Mouse (Mus musculus): ENCODE data around the gene Hic1. TPM values are rescaled to one million over a fixed set of nuclear protein-coding genes. Genes with fewer than 3 reads are reported as not detected.

Gene Hic1
- 9.9 and 13.4 TPM in 2 replicates for polyA plus RNA-seq (2015; fragmentation: Nextera tagmentation; extraction: Ambion mirVana)

- DNase-seq (ENCODE audit: low spot score) (peak; percentile 40), ATAC-seq (no peak)
- H3K36me3 ChIP-seq (ENCODE audit: insufficient read depth, low read length): no peaks in the 10 kb centered on the region
- peak within 1 kb of the TSS; percentile 93 for H3K4me2 ChIP-seq (replicated peaks; ENCODE audit: low read depth, low read length)
- peaks cover 33% of the 10 kb centered on the region for H3K27me3 ChIP-seq (replicated peaks; ENCODE audit: insufficient read depth, low read length)
- no peak for TF ChIP-seq CTCF (IDR thresholded peaks at IDR 0.05)
- no peak; the same call in 1 of the 2 replicates for TF ChIP-seq EP300 (IDR thresholded peaks at IDR 0.05)
- H3K4me3 ChIP-seq (ENCODE audit: low read depth, low read length): peak within 1 kb of the TSS; percentile 67
- H3K4me1 ChIP-seq (ENCODE audit: insufficient read depth, low read depth, low read length): peaks cover 39% of the 10 kb centered on the region
- H3K27ac ChIP-seq (ENCODE audit: low read length): peak within 1 kb of the TSS; percentile 78
- H3K9ac ChIP-seq (replicated peaks; ENCODE audit: low read depth): peak within 1 kb of the TSS; percentile 70
- no peaks in the 10 kb centered on the region for H3K9me3 ChIP-seq (ENCODE audit: low read length)
- WGBS: 2% methylated on average over 23 of the region's 23 CpGs
Measured at GRCm38 (mm10) chr11:75169405-75170080, at the start of gene Hic1. Gene Hic1 (minus strand): TSS chr11:75169519.

GRCm38 (mm10) chr11:75214081-75214950 lies 45.0 kb upstream of the Hic1 start:
- no peak overlapping the region; the same call in 1 of the 2 replicates for H3K9ac ChIP-seq (replicated peaks; ENCODE audit: low read depth)
- H3K9me3 ChIP-seq (ENCODE audit: low read length): no peaks in the 10 kb centered on the region
- H3K27me3 ChIP-seq (replicated peaks; ENCODE audit: insufficient read depth, low read length): no peaks in the 10 kb centered on the region
- H3K4me3 ChIP-seq (ENCODE audit: low read depth, low read length): peak overlapping the region; percentile 33
- TF ChIP-seq CTCF (IDR thresholded peaks at IDR 0.05) (no peak), EP300 (IDR thresholded peaks at IDR 0.05) (no peak)
- H3K36me3 ChIP-seq (ENCODE audit: insufficient read depth, low read length): no peaks in the 10 kb centered on the region
- H3K4me1 ChIP-seq (ENCODE audit: insufficient read depth, low read depth, low read length): peaks cover 7% of the 10 kb centered on the region; the same call in 1 of the 2 replicates
- 35% methylated on average over 12 of the region's 13 CpGs for WGBS
- no peak overlapping the region for H3K27ac ChIP-seq (ENCODE audit: low read length)
- DNase-seq (ENCODE audit: low spot score): no peak
- peak overlapping the region; percentile 63 for H3K4me2 ChIP-seq (replicated peaks; ENCODE audit: low read depth, low read length)
- ATAC-seq: peak; percentile 16; the same call in 1 of the 2 replicates

- Histone ChIP-seq H3K9me3 (ENCODE audit: low read length) (no peaks in the 10 kb centered on the region), H3K36me3 (ENCODE audit: insufficient read depth, low read length) (no peaks in the 10 kb centered on the region), H3K4me2 (replicated peaks; ENCODE audit: low read depth, low read length) (peak overlapping the region; percentile 63), H3K4me3 (ENCODE audit: low read depth, low read length) (peak overlapping the region; percentile 33), H3K27ac (ENCODE audit: low read length) (0 out of 2 replicates have a peak overlapping the region, but pooled peaks have one; percentile 26), H3K9ac (replicated peaks; ENCODE audit: low read depth) (no peak overlapping the region; the same call in 1 of the 2 replicates), H3K27me3 (replicated peaks; ENCODE audit: insufficient read depth, low read length) (no peaks in the 10 kb centered on the region), H3K4me1 (ENCODE audit: insufficient read depth, low read depth, low read length) (peaks cover 7% of the 10 kb centered on the region; the same call in 1 of the 2 replicates)
- ATAC-seq (peak; percentile 63), DNase-seq (ENCODE audit: low spot score) (peak; percentile 61)
- TF ChIP-seq CTCF (IDR thresholded peaks at IDR 0.05) (no peak), EP300 (IDR thresholded peaks at IDR 0.05) (no peak)
- 11% methylated on average over 32 of the region's 35 CpGs for WGBS
Measured at GRCm38 (mm10) chr11:75213372-75214080, 44.2 kb upstream of the Hic1 start.

GRCm38 (mm10) chr11:75212876-75213275 lies 43.6 kb upstream of the Hic1 start:
- H3K27ac ChIP-seq (ENCODE audit: low read length): no peak overlapping the region
- no peaks in the 10 kb centered on the region for H3K36me3 ChIP-seq (ENCODE audit: insufficient read depth, low read length)
- H3K4me2 ChIP-seq (replicated peaks; ENCODE audit: low read depth, low read length): no peak overlapping the region
- H3K4me3 ChIP-seq (ENCODE audit: low read depth, low read length): no peak overlapping the region
- H3K9me3 ChIP-seq (ENCODE audit: low read length): no peaks in the 10 kb centered on the region
- H3K9ac ChIP-seq (replicated peaks; ENCODE audit: low read depth): no peak overlapping the region
- H3K27me3 ChIP-seq (replicated peaks; ENCODE audit: insufficient read depth, low read length): no peaks in the 10 kb centered on the region
- no peak for ATAC-seq
- H3K4me1 ChIP-seq (ENCODE audit: insufficient read depth, low read depth, low read length): peaks cover 7% of the 10 kb centered on the region; the same call in 1 of the 2 replicates
- 49% methylated on average over 3 of the region's 3 CpGs for WGBS
- DNase-seq (ENCODE audit: low spot score): no peak
- no peak for TF ChIP-seq EP300 (IDR thresholded peaks at IDR 0.05)
- TF ChIP-seq CTCF (IDR thresholded peaks at IDR 0.05): no peak

GRCm38 (mm10) chr11:75212031-75212667 lies 42.8 kb upstream of the Hic1 start:
- no peak overlapping the region for H3K27ac ChIP-seq (ENCODE audit: low read length)
- DNase-seq (ENCODE audit: low spot score): no peak
- H3K4me3 ChIP-seq (ENCODE audit: low read depth, low read length): no peak overlapping the region
- no peaks in the 10 kb centered on the region for H3K27me3 ChIP-seq (replicated peaks; ENCODE audit: insufficient read depth, low read length)
- no peak for TF ChIP-seq CTCF (IDR thresholded peaks at IDR 0.05)
- no peak for TF ChIP-seq EP300 (IDR thresholded peaks at IDR 0.05)
- no peaks in the 10 kb centered on the region for H3K9me3 ChIP-seq (ENCODE audit: low read length)
- peak; percentile 18; the same call in 1 of the 2 replicates for ATAC-seq
- no peaks in the 10 kb centered on the region for H3K36me3 ChIP-seq (ENCODE audit: insufficient read depth, low read length)
- peaks cover 7% of the 10 kb centered on the region; the same call in 1 of the 2 replicates for H3K4me1 ChIP-seq (ENCODE audit: insufficient read depth, low read depth, low read length)
- 59% methylated on average over 8 of the region's 8 CpGs for WGBS
- no peak overlapping the region for H3K9ac ChIP-seq (replicated peaks; ENCODE audit: low read depth)
- no peak overlapping the region for H3K4me2 ChIP-seq (replicated peaks; ENCODE audit: low read depth, low read length)
